Mouse (Mus musculus): ENCODE data around the gene Lsamp. TPM values are rescaled to one million over a fixed set of nuclear protein-coding genes. Genes with fewer than 3 reads are reported as not detected.

Lsamp gene
- polyA plus RNA-seq, 1 experiment = not detected

DNA sequence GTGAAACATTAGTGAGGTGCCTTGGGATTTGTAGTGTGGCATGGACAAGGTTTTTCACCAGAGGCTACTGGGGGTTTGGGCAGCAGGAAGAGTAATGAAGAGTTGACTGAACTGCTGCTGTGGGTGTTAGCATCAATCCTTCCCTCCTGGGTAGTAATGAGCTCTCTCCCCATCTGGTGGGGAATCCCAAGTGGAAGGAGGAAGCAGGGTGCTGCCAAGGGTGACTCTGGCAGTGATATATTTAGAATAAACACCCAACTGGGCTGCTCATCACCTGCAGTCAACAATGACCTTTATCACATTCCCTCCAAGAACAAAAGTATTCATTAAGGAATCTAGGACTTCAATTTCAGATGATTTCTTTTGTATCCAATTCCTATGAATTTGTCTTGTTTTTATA lies 2064.0 kb downstream of the Lsamp start:
- no peak for TF ChIP-seq MYOG (IDR thresholded peaks at IDR 0.05; ENCODE audit: control insufficient read depth in 1 of 3, insufficient read depth in 1 of 3, insufficient read length in 2 of 3, low read depth in 2 of 3)
- no peak for TF ChIP-seq E2F4 (IDR thresholded peaks at IDR 0.05; ENCODE audit: insufficient read depth)
- TF ChIP-seq TCF12 (IDR thresholded peaks at IDR 0.05; ENCODE audit: insufficient read depth, poor library complexity, severe bottlenecking) = no peak
- no peak for TF ChIP-seq CEBPB (IDR thresholded peaks at IDR 0.05; ENCODE audit: insufficient read depth, poor library complexity, severe bottlenecking)
- no peak for TF ChIP-seq MYOD1 (IDR thresholded peaks at IDR 0.05; ENCODE audit: control insufficient read depth in 1 of 3, insufficient read length in 2 of 3, low read depth in 2 of 3)
- TF ChIP-seq USF1 (IDR thresholded peaks at IDR 0.05; ENCODE audit: low read depth) = no peak
- TF ChIP-seq POLR2AphosphoS2 (IDR thresholded peaks at IDR 0.05; ENCODE audit: insufficient read length, low read depth) = no peak
- TF ChIP-seq TCF3 (IDR thresholded peaks at IDR 0.05; ENCODE audit: insufficient read length, low read depth) = no peak
- TF ChIP-seq REST (IDR thresholded peaks at IDR 0.05; ENCODE audit: insufficient read depth, insufficient read length) = no peak
- TF ChIP-seq MAX (IDR thresholded peaks at IDR 0.05; ENCODE audit: low read depth) = no peak
- TF ChIP-seq SRF (IDR thresholded peaks at IDR 0.05; ENCODE audit: control insufficient read depth, insufficient read length, low read depth) = no peak
- no peak for TF ChIP-seq POLR2A (IDR thresholded peaks at IDR 0.05; ENCODE audit: insufficient read length, low read depth)
- Histone ChIP-seq H3K4me2 (ENCODE audit: low read depth) (no peak overlapping the region), H3K79me2 (ENCODE audit: control insufficient read depth, insufficient read depth) (no peaks in the 10 kb centered on the region), H3K4me3 (no peak overlapping the region), H3ac (ENCODE audit: control insufficient read depth, insufficient read length) (no peak overlapping the region), H3K36me3 (ENCODE audit: control insufficient read depth, insufficient read depth) (no peaks in the 10 kb centered on the region), H3K27me3 (ENCODE audit: control insufficient read depth, insufficient read depth, insufficient read length) (no peaks in the 10 kb centered on the region)

DNA sequence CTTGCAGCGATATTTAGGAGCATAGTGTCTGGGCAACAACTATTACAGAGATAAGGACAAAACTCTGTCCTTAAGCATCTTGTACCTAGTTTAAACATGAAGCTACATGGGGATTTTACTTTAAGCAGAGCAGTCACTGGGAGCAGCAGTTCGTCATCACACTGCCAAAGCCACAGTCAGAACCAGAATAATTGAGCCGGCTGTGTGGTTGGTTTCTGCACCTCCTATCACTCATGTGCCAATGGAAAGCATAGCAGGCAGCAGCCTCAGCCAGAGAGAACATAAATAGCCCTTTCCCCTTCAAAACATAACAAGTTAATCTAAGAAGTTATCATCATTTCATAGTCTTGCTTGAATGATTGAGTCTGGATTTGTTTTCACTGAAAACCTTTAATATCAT lies 2075.8 kb downstream of the Lsamp start:
- no peak overlapping the region for H3K4me2 ChIP-seq (ENCODE audit: low read depth)
- TF ChIP-seq POLR2A (IDR thresholded peaks at IDR 0.05; ENCODE audit: insufficient read length, low read depth) = no peak
- TF ChIP-seq CEBPB (IDR thresholded peaks at IDR 0.05; ENCODE audit: insufficient read depth, poor library complexity, severe bottlenecking) = no peak
- TF ChIP-seq MYOD1 (IDR thresholded peaks at IDR 0.05; ENCODE audit: control insufficient read depth in 1 of 3, insufficient read length in 2 of 3, low read depth in 2 of 3) = no peak
- TF ChIP-seq SRF (IDR thresholded peaks at IDR 0.05; ENCODE audit: control insufficient read depth, insufficient read length, low read depth) = no peak
- TF ChIP-seq TCF12 (IDR thresholded peaks at IDR 0.05; ENCODE audit: insufficient read depth, poor library complexity, severe bottlenecking) = no peak
- TF ChIP-seq POLR2AphosphoS2 (IDR thresholded peaks at IDR 0.05; ENCODE audit: insufficient read length, low read depth) = no peak
- no peak for TF ChIP-seq MYOG (IDR thresholded peaks at IDR 0.05; ENCODE audit: control insufficient read depth in 1 of 3, insufficient read depth in 1 of 3, insufficient read length in 2 of 3, low read depth in 2 of 3)
- no peak for TF ChIP-seq REST (IDR thresholded peaks at IDR 0.05; ENCODE audit: insufficient read depth, insufficient read length)
- TF ChIP-seq E2F4 (IDR thresholded peaks at IDR 0.05; ENCODE audit: insufficient read depth) = no peak
- TF ChIP-seq MAX (IDR thresholded peaks at IDR 0.05; ENCODE audit: low read depth) = no peak
- TF ChIP-seq USF1 (IDR thresholded peaks at IDR 0.05; ENCODE audit: low read depth) = no peak
- no peak for TF ChIP-seq TCF3 (IDR thresholded peaks at IDR 0.05; ENCODE audit: insufficient read length, low read depth)

DNA sequence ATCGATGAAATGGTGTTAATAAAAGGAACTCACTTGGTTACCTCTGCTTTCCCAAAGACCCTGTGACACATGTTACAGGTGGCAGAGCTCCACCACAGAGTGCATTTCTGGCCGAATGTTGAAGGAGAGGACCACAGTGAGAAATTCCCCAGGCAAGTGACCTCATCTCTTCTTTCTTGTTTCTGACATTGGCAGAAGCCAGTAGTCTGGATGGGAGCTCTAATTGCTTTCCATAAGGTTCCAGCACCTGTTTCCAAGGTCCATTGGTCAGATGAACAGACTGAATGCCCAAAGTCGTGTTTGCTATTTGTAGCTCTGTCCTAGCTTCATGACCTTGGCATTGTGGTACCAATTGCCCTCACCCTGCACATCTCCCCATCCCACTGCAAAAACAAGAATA lies 2090.2 kb downstream of the Lsamp start:
- Histone ChIP-seq H3K79me2 (ENCODE audit: control insufficient read depth, insufficient read depth) (no peaks in the 10 kb centered on the region), H3K27me3 (ENCODE audit: control insufficient read depth, insufficient read depth, insufficient read length) (no peaks in the 10 kb centered on the region), H3ac (ENCODE audit: control insufficient read depth, insufficient read length) (no peak overlapping the region), H3K4me2 (ENCODE audit: low read depth) (no peak overlapping the region), H3K36me3 (ENCODE audit: control insufficient read depth, insufficient read depth) (no peaks in the 10 kb centered on the region), H3K4me3 (no peak overlapping the region)
- TF ChIP-seq MYOD1 (IDR thresholded peaks at IDR 0.05; ENCODE audit: control insufficient read depth in 1 of 3, insufficient read length in 2 of 3, low read depth in 2 of 3) (no peak), CEBPB (IDR thresholded peaks at IDR 0.05; ENCODE audit: insufficient read depth, poor library complexity, severe bottlenecking) (no peak)

More for the DNA sequence above, 2075.8 kb downstream of the Lsamp start:
- Histone ChIP-seq H3K36me3 (ENCODE audit: control insufficient read depth, insufficient read depth) (no peaks in the 10 kb centered on the region), H3K4me3 (no peak overlapping the region), H3K79me2 (ENCODE audit: control insufficient read depth, insufficient read depth) (no peaks in the 10 kb centered on the region), H3ac (ENCODE audit: control insufficient read depth, insufficient read length) (no peak overlapping the region), H3K27me3 (ENCODE audit: control insufficient read depth, insufficient read depth, insufficient read length) (no peaks in the 10 kb centered on the region)

DNA sequence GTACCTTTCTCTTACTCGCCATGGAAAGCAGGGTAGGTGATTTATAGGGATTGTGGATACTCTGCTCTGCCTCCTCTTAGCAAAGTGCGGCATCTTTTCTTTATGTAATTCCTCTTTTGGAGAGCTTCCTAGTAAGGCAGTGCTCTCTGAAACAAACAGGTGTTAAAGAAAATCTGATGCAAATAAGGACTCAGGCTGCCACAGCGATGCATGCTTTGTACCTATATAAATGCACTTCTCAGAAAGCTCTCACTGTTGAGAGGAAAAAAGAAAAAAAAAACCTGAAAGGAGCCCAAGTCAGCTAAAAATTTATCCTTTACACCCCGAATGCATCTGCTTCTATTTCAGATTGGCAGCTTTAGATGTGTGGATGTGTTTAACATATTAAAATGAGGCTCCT lies 2095.4 kb downstream of the Lsamp start:
- TF ChIP-seq REST (IDR thresholded peaks at IDR 0.05; ENCODE audit: insufficient read depth, insufficient read length) (no peak), USF1 (IDR thresholded peaks at IDR 0.05; ENCODE audit: low read depth) (no peak), SRF (IDR thresholded peaks at IDR 0.05; ENCODE audit: control insufficient read depth, insufficient read length, low read depth) (no peak), E2F4 (IDR thresholded peaks at IDR 0.05; ENCODE audit: insufficient read depth) (no peak), TCF12 (IDR thresholded peaks at IDR 0.05; ENCODE audit: insufficient read depth, poor library complexity, severe bottlenecking) (no peak), TCF3 (IDR thresholded peaks at IDR 0.05; ENCODE audit: insufficient read length, low read depth) (no peak), MYOG (IDR thresholded peaks at IDR 0.05; ENCODE audit: control insufficient read depth in 1 of 3, insufficient read depth in 1 of 3, insufficient read length in 2 of 3, low read depth in 2 of 3) (no peak), MYOD1 (IDR thresholded peaks at IDR 0.05; ENCODE audit: control insufficient read depth in 1 of 3, insufficient read length in 2 of 3, low read depth in 2 of 3) (no peak), POLR2AphosphoS2 (IDR thresholded peaks at IDR 0.05; ENCODE audit: insufficient read length, low read depth) (no peak), CEBPB (IDR thresholded peaks at IDR 0.05; ENCODE audit: insufficient read depth, poor library complexity, severe bottlenecking) (no peak)
- H3K36me3 ChIP-seq (ENCODE audit: control insufficient read depth, insufficient read depth) = no peaks in the 10 kb centered on the region
- no peaks in the 10 kb centered on the region for H3K79me2 ChIP-seq (ENCODE audit: control insufficient read depth, insufficient read depth)
- H3K4me2 ChIP-seq (ENCODE audit: low read depth) = no peak overlapping the region
- H3K27me3 ChIP-seq (ENCODE audit: control insufficient read depth, insufficient read depth, insufficient read length) = no peaks in the 10 kb centered on the region
- H3K4me3 ChIP-seq = no peak overlapping the region
- H3ac ChIP-seq (ENCODE audit: control insufficient read depth, insufficient read length) = no peak overlapping the region

DNA sequence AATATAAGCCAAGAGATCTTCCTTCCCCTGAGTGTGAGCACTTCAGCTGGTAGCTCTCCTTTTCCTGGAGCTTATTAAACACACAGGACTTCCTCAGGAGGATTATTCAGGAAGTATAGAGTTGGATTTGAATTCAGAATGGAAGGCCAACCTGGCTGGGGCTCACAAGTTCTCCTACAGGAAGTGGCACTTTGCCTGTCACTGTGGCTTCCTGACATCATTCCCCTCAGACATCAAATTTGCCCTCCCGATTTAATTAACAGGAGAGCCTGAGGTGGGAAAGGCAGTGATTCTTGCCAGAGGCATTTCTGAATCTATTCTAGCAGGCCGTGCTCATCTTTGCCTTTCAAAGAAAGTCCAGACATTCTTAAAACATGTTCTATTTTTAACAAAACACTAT lies 2097.4 kb downstream of the Lsamp start:
- Histone ChIP-seq H3ac (ENCODE audit: control insufficient read depth, insufficient read length) (no peak overlapping the region), H3K4me2 (ENCODE audit: low read depth) (no peak overlapping the region), H3K4me3 (no peak overlapping the region), H3K27me3 (ENCODE audit: control insufficient read depth, insufficient read depth, insufficient read length) (no peaks in the 10 kb centered on the region), H3K36me3 (ENCODE audit: control insufficient read depth, insufficient read depth) (no peaks in the 10 kb centered on the region), H3K79me2 (ENCODE audit: control insufficient read depth, insufficient read depth) (no peaks in the 10 kb centered on the region)
- no peak for TF ChIP-seq TCF3 (IDR thresholded peaks at IDR 0.05; ENCODE audit: insufficient read length, low read depth)
- no peak for TF ChIP-seq TCF12 (IDR thresholded peaks at IDR 0.05; ENCODE audit: insufficient read depth, poor library complexity, severe bottlenecking)
- TF ChIP-seq CEBPB (IDR thresholded peaks at IDR 0.05; ENCODE audit: insufficient read depth, poor library complexity, severe bottlenecking) = no peak
- TF ChIP-seq MAX (IDR thresholded peaks at IDR 0.05; ENCODE audit: low read depth) = no peak
- no peak for TF ChIP-seq POLR2AphosphoS2 (IDR thresholded peaks at IDR 0.05; ENCODE audit: insufficient read length, low read depth)
- no peak for TF ChIP-seq REST (IDR thresholded peaks at IDR 0.05; ENCODE audit: insufficient read depth, insufficient read length)
- no peak for TF ChIP-seq MYOD1 (IDR thresholded peaks at IDR 0.05; ENCODE audit: control insufficient read depth in 1 of 3, insufficient read length in 2 of 3, low read depth in 2 of 3)
